Mouse (Mus musculus): Measurements from ENCODE around the gene Sorbs2. TPM values are rescaled to one million over a fixed set of nuclear protein-coding genes. Genes with fewer than 3 reads are reported as not detected.
A peak's percentile ranks its signal among the peaks of the same experiment; 100 is the strongest.

The Sorbs2 gene
- polyA plus RNA-seq, 1 experiment: 14.3 TPM

GRCm38 (mm10) chr8:45585158-45585557, 77.6 kb downstream of the Sorbs2 start:
- no peaks in the 10 kb centered on the region for H3K36me3 ChIP-seq (ENCODE audit: control insufficient read depth, insufficient read depth)
- H3K79me2 ChIP-seq (ENCODE audit: control insufficient read depth, insufficient read depth): no peaks in the 10 kb centered on the region
- no peak overlapping the region for H3ac ChIP-seq (ENCODE audit: control insufficient read depth, insufficient read length)
- H3K4me3 ChIP-seq: no peak overlapping the region
- TF ChIP-seq POLR2A (IDR thresholded peaks at IDR 0.05; ENCODE audit: insufficient read length, low read depth): no peak
- no peak for TF ChIP-seq SRF (IDR thresholded peaks at IDR 0.05; ENCODE audit: control insufficient read depth, insufficient read length, low read depth)
- TF ChIP-seq POLR2AphosphoS2 (IDR thresholded peaks at IDR 0.05; ENCODE audit: insufficient read length, low read depth): no peak
- no peak for TF ChIP-seq TCF12 (IDR thresholded peaks at IDR 0.05; ENCODE audit: insufficient read depth, poor library complexity, severe bottlenecking)
- TF ChIP-seq MYOG (IDR thresholded peaks at IDR 0.05; ENCODE audit: control insufficient read depth in 1 of 3, insufficient read depth in 1 of 3, insufficient read length in 2 of 3, low read depth in 2 of 3): no peak
- no peak overlapping the region for H3K4me2 ChIP-seq (ENCODE audit: low read depth)
- no peaks in the 10 kb centered on the region for H3K27me3 ChIP-seq (ENCODE audit: control insufficient read depth, insufficient read depth, insufficient read length)

DNA sequence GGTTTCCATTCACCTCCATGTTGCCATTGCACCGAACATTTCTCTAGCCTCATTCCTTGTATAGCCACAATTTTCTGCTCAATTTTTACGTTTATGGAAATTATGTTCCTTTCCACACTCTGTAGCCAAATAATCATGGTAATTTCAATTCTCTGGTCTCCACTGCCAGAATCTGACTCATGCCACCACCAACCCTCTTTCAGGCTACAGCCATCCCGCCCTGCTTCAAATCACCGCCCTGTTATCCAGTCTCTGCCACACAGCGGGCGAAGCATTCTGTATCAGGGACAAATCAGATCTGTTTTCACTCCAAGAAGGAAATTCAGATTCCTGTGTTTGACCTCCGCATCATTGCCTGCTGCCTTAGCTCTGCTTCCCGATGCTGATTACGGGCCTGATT, 79.4 kb downstream of the Sorbs2 start:
- Histone ChIP-seq H3K27me3 (ENCODE audit: control insufficient read depth, insufficient read depth, insufficient read length) (no peaks in the 10 kb centered on the region), H3ac (ENCODE audit: control insufficient read depth, insufficient read length) (no peak overlapping the region), H3K79me2 (ENCODE audit: control insufficient read depth, insufficient read depth) (no peaks in the 10 kb centered on the region), H3K36me3 (ENCODE audit: control insufficient read depth, insufficient read depth) (no peaks in the 10 kb centered on the region), H3K4me2 (ENCODE audit: low read depth) (no peak overlapping the region), H3K4me3 (no peak overlapping the region)
- TF ChIP-seq TCF3 (IDR thresholded peaks at IDR 0.05; ENCODE audit: insufficient read length, low read depth): no peak
- TF ChIP-seq SRF (IDR thresholded peaks at IDR 0.05; ENCODE audit: control insufficient read depth, insufficient read length, low read depth): no peak
- no peak for TF ChIP-seq MAX (IDR thresholded peaks at IDR 0.05; ENCODE audit: low read depth)
- TF ChIP-seq CEBPB (IDR thresholded peaks at IDR 0.05; ENCODE audit: insufficient read depth, poor library complexity, severe bottlenecking): no peak

DNA sequence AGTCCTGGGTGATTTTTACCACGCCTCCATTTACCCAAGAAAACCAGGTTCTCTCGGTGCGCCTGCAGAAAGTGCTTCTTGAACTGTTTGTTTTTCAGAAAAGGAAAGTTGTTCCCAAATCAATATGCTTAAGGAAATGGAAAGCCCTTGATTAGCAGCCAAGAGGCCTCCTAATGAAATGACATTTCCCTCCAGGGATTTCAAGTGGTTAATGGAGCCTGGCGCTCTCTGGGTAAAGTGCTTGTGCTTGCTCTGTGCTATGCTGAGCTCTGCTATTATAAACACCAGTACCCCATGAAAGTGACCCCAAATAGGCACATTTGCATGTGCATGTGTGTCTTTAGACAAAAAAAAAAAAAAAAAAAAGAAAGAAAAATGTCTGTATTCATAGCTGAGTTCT, 84.3 kb downstream of the Sorbs2 start:
- Histone ChIP-seq H3K79me2 (ENCODE audit: control insufficient read depth, insufficient read depth) (no peaks in the 10 kb centered on the region), H3K4me3 (no peak overlapping the region), H3K4me2 (ENCODE audit: low read depth) (no peak overlapping the region), H3ac (ENCODE audit: control insufficient read depth, insufficient read length) (no peak overlapping the region), H3K27me3 (ENCODE audit: control insufficient read depth, insufficient read depth, insufficient read length) (no peaks in the 10 kb centered on the region), H3K36me3 (ENCODE audit: control insufficient read depth, insufficient read depth) (no peaks in the 10 kb centered on the region)
- TF ChIP-seq TCF3 (IDR thresholded peaks at IDR 0.05; ENCODE audit: insufficient read length, low read depth): no peak
- TF ChIP-seq POLR2A (IDR thresholded peaks at IDR 0.05; ENCODE audit: insufficient read length, low read depth): no peak
- TF ChIP-seq REST (IDR thresholded peaks at IDR 0.05; ENCODE audit: insufficient read depth, insufficient read length): no peak
- TF ChIP-seq MYOG (IDR thresholded peaks at IDR 0.05; ENCODE audit: control insufficient read depth in 1 of 3, insufficient read depth in 1 of 3, insufficient read length in 2 of 3, low read depth in 2 of 3): no peak
- TF ChIP-seq USF1 (IDR thresholded peaks at IDR 0.05; ENCODE audit: low read depth): no peak
- no peak for TF ChIP-seq CEBPB (IDR thresholded peaks at IDR 0.05; ENCODE audit: insufficient read depth, poor library complexity, severe bottlenecking)
- no peak for TF ChIP-seq MYOD1 (IDR thresholded peaks at IDR 0.05; ENCODE audit: control insufficient read depth in 1 of 3, insufficient read length in 2 of 3, low read depth in 2 of 3)
- no peak for TF ChIP-seq E2F4 (IDR thresholded peaks at IDR 0.05; ENCODE audit: insufficient read depth)

- Histone ChIP-seq H3K27me3 (ENCODE audit: control insufficient read depth, insufficient read depth, insufficient read length) (no peaks in the 10 kb centered on the region), H3ac (ENCODE audit: control insufficient read depth, insufficient read length) (no peak overlapping the region), H3K4me3 (no peak overlapping the region), H3K4me2 (ENCODE audit: low read depth) (no peak overlapping the region), H3K79me2 (ENCODE audit: control insufficient read depth, insufficient read depth) (no peaks in the 10 kb centered on the region), H3K36me3 (ENCODE audit: control insufficient read depth, insufficient read depth) (no peaks in the 10 kb centered on the region)
- no peak for TF ChIP-seq USF1 (IDR thresholded peaks at IDR 0.05; ENCODE audit: low read depth)
- TF ChIP-seq REST (IDR thresholded peaks at IDR 0.05; ENCODE audit: insufficient read depth, insufficient read length): no peak
- TF ChIP-seq MAX (IDR thresholded peaks at IDR 0.05; ENCODE audit: low read depth): no peak
- no peak for TF ChIP-seq MYOD1 (IDR thresholded peaks at IDR 0.05; ENCODE audit: control insufficient read depth in 1 of 3, insufficient read length in 2 of 3, low read depth in 2 of 3)
- no peak for TF ChIP-seq E2F4 (IDR thresholded peaks at IDR 0.05; ENCODE audit: insufficient read depth)
- TF ChIP-seq POLR2A (IDR thresholded peaks at IDR 0.05; ENCODE audit: insufficient read length, low read depth): no peak
- no peak for TF ChIP-seq CEBPB (IDR thresholded peaks at IDR 0.05; ENCODE audit: insufficient read depth, poor library complexity, severe bottlenecking)
- TF ChIP-seq POLR2AphosphoS2 (IDR thresholded peaks at IDR 0.05; ENCODE audit: insufficient read length, low read depth): no peak
- TF ChIP-seq TCF12 (IDR thresholded peaks at IDR 0.05; ENCODE audit: insufficient read depth, poor library complexity, severe bottlenecking): no peak
- no peak for TF ChIP-seq TCF3 (IDR thresholded peaks at IDR 0.05; ENCODE audit: insufficient read length, low read depth)
- no peak for TF ChIP-seq MYOG (IDR thresholded peaks at IDR 0.05; ENCODE audit: control insufficient read depth in 1 of 3, insufficient read depth in 1 of 3, insufficient read length in 2 of 3, low read depth in 2 of 3)
- no peak for TF ChIP-seq SRF (IDR thresholded peaks at IDR 0.05; ENCODE audit: control insufficient read depth, insufficient read length, low read depth)
Measured at GRCm38 (mm10) chr8:45593711-45594110, 86.1 kb downstream of the Sorbs2 start.

GRCm38 (mm10) chr8:45595983-45596382, 88.4 kb downstream of the Sorbs2 start:
- H3K4me3 ChIP-seq: no peak overlapping the region
- H3K4me2 ChIP-seq (ENCODE audit: low read depth): no peak overlapping the region
- no peak for TF ChIP-seq TCF12 (IDR thresholded peaks at IDR 0.05; ENCODE audit: insufficient read depth, poor library complexity, severe bottlenecking)

DNA sequence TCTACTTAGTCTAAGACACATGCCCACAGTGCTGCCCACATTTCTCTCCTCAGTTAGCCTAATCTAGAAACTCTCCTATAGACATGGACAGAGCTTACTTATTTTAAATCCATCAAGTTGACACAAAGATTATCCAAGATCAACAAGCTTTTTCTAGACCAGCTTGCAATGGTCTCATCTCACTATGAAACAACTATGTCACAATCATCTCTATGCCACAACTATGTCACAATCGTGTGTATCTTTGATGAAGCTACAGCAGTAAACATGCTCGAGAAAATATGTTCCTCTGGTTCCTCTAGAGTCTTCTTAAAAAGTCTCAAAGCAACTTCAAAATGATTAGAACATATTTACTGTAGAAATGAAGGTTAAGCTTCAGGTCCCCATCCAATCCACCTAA, 89.0 kb downstream of the Sorbs2 start:
- Histone ChIP-seq H3K4me2 (ENCODE audit: low read depth) (no peak overlapping the region), H3K27me3 (ENCODE audit: control insufficient read depth, insufficient read depth, insufficient read length) (no peaks in the 10 kb centered on the region), H3K4me3 (no peak overlapping the region), H3K79me2 (ENCODE audit: control insufficient read depth, insufficient read depth) (no peaks in the 10 kb centered on the region), H3ac (ENCODE audit: control insufficient read depth, insufficient read length) (no peak overlapping the region), H3K36me3 (ENCODE audit: control insufficient read depth, insufficient read depth) (no peaks in the 10 kb centered on the region)
- TF ChIP-seq MAX (IDR thresholded peaks at IDR 0.05; ENCODE audit: low read depth) (no peak), TCF3 (IDR thresholded peaks at IDR 0.05; ENCODE audit: insufficient read length, low read depth) (no peak), MYOG (IDR thresholded peaks at IDR 0.05; ENCODE audit: control insufficient read depth in 1 of 3, insufficient read depth in 1 of 3, insufficient read length in 2 of 3, low read depth in 2 of 3) (no peak), REST (IDR thresholded peaks at IDR 0.05; ENCODE audit: insufficient read depth, insufficient read length) (no peak), SRF (IDR thresholded peaks at IDR 0.05; ENCODE audit: control insufficient read depth, insufficient read length, low read depth) (no peak), CEBPB (IDR thresholded peaks at IDR 0.05; ENCODE audit: insufficient read depth, poor library complexity, severe bottlenecking) (peak; percentile 35; the same call in 1 of the 2 replicates), POLR2AphosphoS2 (IDR thresholded peaks at IDR 0.05; ENCODE audit: insufficient read length, low read depth) (no peak), E2F4 (IDR thresholded peaks at IDR 0.05; ENCODE audit: insufficient read depth) (no peak)

More at GRCm38 (mm10) chr8:45595983-45596382, 88.4 kb downstream of the Sorbs2 start:
- no peaks in the 10 kb centered on the region for H3K27me3 ChIP-seq (ENCODE audit: control insufficient read depth, insufficient read depth, insufficient read length)
- no peak overlapping the region for H3ac ChIP-seq (ENCODE audit: control insufficient read depth, insufficient read length)
- H3K79me2 ChIP-seq (ENCODE audit: control insufficient read depth, insufficient read depth): no peaks in the 10 kb centered on the region
- no peaks in the 10 kb centered on the region for H3K36me3 ChIP-seq (ENCODE audit: control insufficient read depth, insufficient read depth)
